Mouse (Mus musculus): Measurements from ENCODE around the gene Rap1gap. TPM values are rescaled to one million over a fixed set of nuclear protein-coding genes. Genes with fewer than 3 reads are reported as not detected.

The Rap1gap gene
- polyA plus RNA-seq, 1 experiment = 1.3 TPM

DNA sequence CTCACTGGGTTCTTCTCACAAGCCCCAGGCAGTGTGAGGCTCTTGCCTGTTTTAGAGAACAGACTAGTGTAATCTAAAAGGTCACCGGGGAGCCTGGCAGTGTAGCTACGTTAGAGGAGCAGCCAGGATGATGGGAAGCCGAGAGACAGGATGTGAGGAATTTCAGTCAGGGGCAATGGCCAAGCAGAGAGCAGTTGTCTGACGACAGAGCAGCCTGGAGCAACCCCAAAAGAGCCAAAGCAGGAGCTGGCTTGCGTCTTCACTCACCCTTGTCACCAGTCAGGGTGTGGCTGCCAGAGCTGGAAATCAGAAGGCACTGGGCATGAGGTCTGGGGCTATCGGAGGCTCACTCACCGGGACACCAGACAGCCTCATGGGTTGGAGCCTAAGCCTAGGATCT lies 105.1 kb downstream of the Rap1gap start:
- Histone ChIP-seq H3K27me3 (ENCODE audit: control insufficient read depth, insufficient read depth, insufficient read length) (peaks cover 45% of the 10 kb centered on the region), H3ac (ENCODE audit: control insufficient read depth, insufficient read length, low read depth) (no peak overlapping the region)
- TF ChIP-seq CEBPB (IDR thresholded peaks at IDR 0.05; ENCODE audit: low read depth) = no peak
- no peak for TF ChIP-seq MYOG (IDR thresholded peaks at IDR 0.05; ENCODE audit: control insufficient read depth, extremely low read depth, insufficient read length)
- TF ChIP-seq CTCF (IDR thresholded peaks at IDR 0.05; ENCODE audit: control insufficient read depth, insufficient read depth, insufficient read length) = no peak
- TF ChIP-seq MYOD1 (IDR thresholded peaks at IDR 0.05; ENCODE audit: control insufficient read depth, insufficient read length, low read depth) = no peak
- TF ChIP-seq MAX (IDR thresholded peaks at IDR 0.05) = no peak
- TF ChIP-seq USF1 (IDR thresholded peaks at IDR 0.05; ENCODE audit: low read depth) = no peak
- no peak for TF ChIP-seq FOSL1 (IDR thresholded peaks at IDR 0.05; ENCODE audit: insufficient read depth, low read length, poor library complexity, severe bottlenecking)

DNA sequence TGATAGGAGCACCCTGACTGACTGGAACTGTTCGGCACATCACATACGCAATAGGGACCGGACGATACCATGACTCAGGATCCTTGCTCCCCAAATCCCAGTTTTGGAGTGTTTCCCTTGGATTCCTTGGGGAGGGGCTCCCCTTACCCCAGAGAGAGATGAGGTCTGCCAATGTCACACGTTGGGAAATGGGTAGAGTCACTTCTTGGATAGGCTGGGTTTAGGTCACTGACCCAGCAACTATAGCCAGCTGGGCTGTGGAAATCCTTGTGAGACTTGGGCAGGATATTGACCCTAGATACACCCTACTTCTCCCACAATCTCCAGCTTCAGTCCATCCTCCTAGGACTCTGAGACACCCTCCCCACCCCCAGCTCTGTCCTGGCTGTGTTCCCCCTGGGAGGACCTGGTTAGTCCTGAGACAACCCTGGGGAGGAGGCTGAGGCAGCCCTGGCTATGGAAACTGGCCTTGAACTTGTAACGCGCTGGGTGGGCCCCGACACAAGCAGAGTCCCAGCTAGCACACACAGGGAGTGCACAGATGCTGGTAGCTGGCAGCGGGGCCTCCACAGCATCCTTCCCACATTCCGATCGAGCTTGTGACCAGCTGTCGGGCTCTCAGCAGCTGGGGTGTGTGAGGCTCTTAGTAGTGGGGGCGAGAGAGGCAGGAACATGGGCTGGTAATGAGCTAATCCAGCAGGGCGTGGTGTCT lies 106.5 kb downstream of the Rap1gap start:
- TF ChIP-seq MYOG (IDR thresholded peaks at IDR 0.05; ENCODE audit: control insufficient read depth, extremely low read depth, insufficient read length) = no peak
- TF ChIP-seq CTCF (IDR thresholded peaks at IDR 0.05; ENCODE audit: control insufficient read depth, insufficient read depth, insufficient read length) = no peak
- TF ChIP-seq USF1 (IDR thresholded peaks at IDR 0.05; ENCODE audit: low read depth) = no peak
- TF ChIP-seq FOSL1 (IDR thresholded peaks at IDR 0.05; ENCODE audit: insufficient read depth, low read length, poor library complexity, severe bottlenecking) = no peak
- TF ChIP-seq CEBPB (IDR thresholded peaks at IDR 0.05; ENCODE audit: low read depth) = no peak
- TF ChIP-seq MAX (IDR thresholded peaks at IDR 0.05) = no peak
- no peak for TF ChIP-seq MYOD1 (IDR thresholded peaks at IDR 0.05; ENCODE audit: control insufficient read depth, insufficient read length, low read depth)
- Histone ChIP-seq H3K27me3 (ENCODE audit: control insufficient read depth, insufficient read depth, insufficient read length) (peaks cover 45% of the 10 kb centered on the region), H3K79me3 (ENCODE audit: low read depth) (no peaks in the 10 kb centered on the region)

More for the DNA sequence above, 105.1 kb downstream of the Rap1gap start:
- Histone ChIP-seq H3K4me3 (ENCODE audit: insufficient read depth, poor library complexity, severe bottlenecking) (no peak overlapping the region), H3K79me3 (ENCODE audit: low read depth) (no peaks in the 10 kb centered on the region), H3K79me2 (ENCODE audit: control insufficient read depth, insufficient read depth) (no peaks in the 10 kb centered on the region), H3K36me3 (ENCODE audit: control insufficient read depth, insufficient read depth) (no peaks in the 10 kb centered on the region)

DNA sequence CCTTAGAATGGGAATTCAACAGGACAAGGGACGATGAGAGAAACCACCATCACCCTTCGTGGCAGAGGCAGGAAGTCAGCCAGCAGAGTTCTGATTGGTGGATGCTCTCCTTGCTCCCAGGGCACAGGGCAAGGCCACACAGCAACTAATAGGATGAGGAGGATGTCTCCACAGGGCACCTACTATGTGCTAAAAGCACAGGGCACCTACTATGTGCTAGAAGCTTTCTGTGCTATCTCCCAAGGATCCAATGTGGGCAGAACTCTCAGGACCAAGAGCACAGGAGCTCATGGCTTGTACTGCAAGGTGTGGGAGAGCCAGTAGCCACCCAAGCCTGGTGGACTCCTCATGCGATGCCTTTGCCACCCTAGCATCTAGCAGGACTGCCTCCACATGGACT lies 107.2 kb downstream of the Rap1gap start:
- peaks cover 49% of the 10 kb centered on the region for H3K27me3 ChIP-seq (ENCODE audit: control insufficient read depth, insufficient read depth, insufficient read length)
- no peak overlapping the region for H3K4me3 ChIP-seq (ENCODE audit: insufficient read depth, poor library complexity, severe bottlenecking)
- H3K79me3 ChIP-seq (ENCODE audit: low read depth) = no peaks in the 10 kb centered on the region

More for the DNA sequence above, 106.5 kb downstream of the Rap1gap start:
- Histone ChIP-seq H3K79me2 (ENCODE audit: control insufficient read depth, insufficient read depth) (no peaks in the 10 kb centered on the region), H3K4me3 (ENCODE audit: insufficient read depth, poor library complexity, severe bottlenecking) (no peak overlapping the region), H3K36me3 (ENCODE audit: control insufficient read depth, insufficient read depth) (no peaks in the 10 kb centered on the region), H3ac (ENCODE audit: control insufficient read depth, insufficient read length, low read depth) (no peak overlapping the region)

DNA sequence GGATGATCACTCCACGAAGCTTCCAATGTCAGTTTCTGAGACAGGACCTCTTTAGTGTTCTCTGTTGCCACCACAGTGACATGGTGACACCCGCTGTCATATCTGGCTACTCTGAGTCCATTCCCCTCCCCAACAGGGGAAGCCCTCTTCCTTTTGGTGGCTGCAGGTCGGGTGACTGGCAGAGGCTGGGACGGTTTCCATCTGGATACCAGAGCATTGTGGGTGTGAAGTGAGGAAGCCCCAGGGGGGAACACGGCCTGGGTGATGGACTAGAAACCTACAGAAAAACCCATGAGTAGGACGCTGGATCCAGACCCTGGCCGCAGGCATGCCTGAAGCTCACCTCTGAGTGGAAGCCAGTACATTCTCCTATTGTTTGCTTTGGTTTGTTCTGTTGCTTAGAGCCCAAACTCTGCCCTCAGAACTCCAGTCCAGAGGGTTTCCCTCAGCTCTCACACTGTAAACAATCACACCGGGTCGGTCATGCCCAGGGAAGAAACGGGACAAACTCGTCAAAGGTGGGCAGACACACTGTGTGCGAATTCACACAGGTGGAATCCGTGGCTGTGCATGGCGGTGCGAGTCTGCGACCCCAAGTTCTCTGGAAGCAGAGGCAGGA lies 108.0 kb downstream of the Rap1gap start:
- H3ac ChIP-seq (ENCODE audit: control insufficient read depth, insufficient read length, low read depth) = no peak overlapping the region
- no peaks in the 10 kb centered on the region for H3K36me3 ChIP-seq (ENCODE audit: control insufficient read depth, insufficient read depth)
- H3K79me2 ChIP-seq (ENCODE audit: control insufficient read depth, insufficient read depth) = no peaks in the 10 kb centered on the region
- TF ChIP-seq CEBPB (IDR thresholded peaks at IDR 0.05; ENCODE audit: low read depth) (no peak), MYOG (IDR thresholded peaks at IDR 0.05; ENCODE audit: control insufficient read depth, extremely low read depth, insufficient read length) (no peak), FOSL1 (IDR thresholded peaks at IDR 0.05; ENCODE audit: insufficient read depth, low read length, poor library complexity, severe bottlenecking) (no peak), MYOD1 (IDR thresholded peaks at IDR 0.05; ENCODE audit: control insufficient read depth, insufficient read length, low read depth) (no peak), MAX (IDR thresholded peaks at IDR 0.05) (no peak), CTCF (IDR thresholded peaks at IDR 0.05; ENCODE audit: control insufficient read depth, insufficient read depth, insufficient read length) (no peak), USF1 (IDR thresholded peaks at IDR 0.05; ENCODE audit: low read depth) (no peak)
- H3K79me3 ChIP-seq (ENCODE audit: low read depth) = no peaks in the 10 kb centered on the region
- H3K27me3 ChIP-seq (ENCODE audit: control insufficient read depth, insufficient read depth, insufficient read length) = peaks cover 49% of the 10 kb centered on the region
- H3K4me3 ChIP-seq (ENCODE audit: insufficient read depth, poor library complexity, severe bottlenecking) = no peak overlapping the region

More for the DNA sequence above, 107.2 kb downstream of the Rap1gap start:
- Histone ChIP-seq H3K36me3 (ENCODE audit: control insufficient read depth, insufficient read depth) (no peaks in the 10 kb centered on the region), H3ac (ENCODE audit: control insufficient read depth, insufficient read length, low read depth) (no peak overlapping the region), H3K79me2 (ENCODE audit: control insufficient read depth, insufficient read depth) (no peaks in the 10 kb centered on the region)
- TF ChIP-seq USF1 (IDR thresholded peaks at IDR 0.05; ENCODE audit: low read depth) (no peak), FOSL1 (IDR thresholded peaks at IDR 0.05; ENCODE audit: insufficient read depth, low read length, poor library complexity, severe bottlenecking) (no peak), MYOG (IDR thresholded peaks at IDR 0.05; ENCODE audit: control insufficient read depth, extremely low read depth, insufficient read length) (no peak), CEBPB (IDR thresholded peaks at IDR 0.05; ENCODE audit: low read depth) (no peak), MAX (IDR thresholded peaks at IDR 0.05) (no peak), MYOD1 (IDR thresholded peaks at IDR 0.05; ENCODE audit: control insufficient read depth, insufficient read length, low read depth) (no peak)

DNA sequence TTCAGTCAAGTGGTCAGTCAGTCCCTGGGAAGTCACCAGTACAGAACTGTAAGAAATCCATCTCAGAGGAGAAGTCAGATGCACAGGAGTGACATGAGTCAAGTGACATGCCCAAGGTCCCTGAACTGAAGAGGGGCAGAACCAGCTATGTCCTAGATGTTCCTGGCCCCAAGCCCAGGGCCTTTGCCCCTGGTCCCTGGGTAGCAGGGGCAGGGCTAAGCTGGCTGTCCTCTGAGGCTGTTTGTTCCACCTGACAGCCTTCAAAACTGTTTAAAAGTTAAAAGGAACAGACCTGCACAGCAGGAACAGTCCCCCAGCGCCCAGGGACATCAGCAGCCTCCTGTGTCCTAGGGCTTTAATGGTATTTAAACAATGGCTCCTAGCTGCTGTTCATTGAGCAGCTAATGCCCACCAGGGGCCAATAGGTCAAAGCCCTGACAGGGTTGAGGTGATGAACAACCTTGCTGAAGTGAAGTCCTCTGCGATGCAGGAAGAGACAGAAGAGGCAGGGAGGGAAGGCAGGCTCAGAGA lies 108.9 kb downstream of the Rap1gap start:
- H3K79me2 ChIP-seq (ENCODE audit: control insufficient read depth, insufficient read depth) = no peaks in the 10 kb centered on the region
- H3K79me3 ChIP-seq (ENCODE audit: low read depth) = no peaks in the 10 kb centered on the region
- no peak overlapping the region for H3ac ChIP-seq (ENCODE audit: control insufficient read depth, insufficient read length, low read depth)
- no peaks in the 10 kb centered on the region for H3K36me3 ChIP-seq (ENCODE audit: control insufficient read depth, insufficient read depth)
- peaks cover 54% of the 10 kb centered on the region for H3K27me3 ChIP-seq (ENCODE audit: control insufficient read depth, insufficient read depth, insufficient read length)
- no peak overlapping the region for H3K4me3 ChIP-seq (ENCODE audit: insufficient read depth, poor library complexity, severe bottlenecking)
- TF ChIP-seq MAX (IDR thresholded peaks at IDR 0.05) (no peak), CTCF (IDR thresholded peaks at IDR 0.05; ENCODE audit: control insufficient read depth, insufficient read depth, insufficient read length) (no peak), FOSL1 (IDR thresholded peaks at IDR 0.05; ENCODE audit: insufficient read depth, low read length, poor library complexity, severe bottlenecking) (no peak), MYOG (IDR thresholded peaks at IDR 0.05; ENCODE audit: control insufficient read depth, extremely low read depth, insufficient read length) (no peak), MYOD1 (IDR thresholded peaks at IDR 0.05; ENCODE audit: control insufficient read depth, insufficient read length, low read depth) (no peak), USF1 (IDR thresholded peaks at IDR 0.05; ENCODE audit: low read depth) (no peak), CEBPB (IDR thresholded peaks at IDR 0.05; ENCODE audit: low read depth) (no peak)

Data from C2C12 (cell line).